Mouse (Mus musculus): Measurements from ENCODE around the gene Fbxo31.

Gene Fbxo31

DNA sequence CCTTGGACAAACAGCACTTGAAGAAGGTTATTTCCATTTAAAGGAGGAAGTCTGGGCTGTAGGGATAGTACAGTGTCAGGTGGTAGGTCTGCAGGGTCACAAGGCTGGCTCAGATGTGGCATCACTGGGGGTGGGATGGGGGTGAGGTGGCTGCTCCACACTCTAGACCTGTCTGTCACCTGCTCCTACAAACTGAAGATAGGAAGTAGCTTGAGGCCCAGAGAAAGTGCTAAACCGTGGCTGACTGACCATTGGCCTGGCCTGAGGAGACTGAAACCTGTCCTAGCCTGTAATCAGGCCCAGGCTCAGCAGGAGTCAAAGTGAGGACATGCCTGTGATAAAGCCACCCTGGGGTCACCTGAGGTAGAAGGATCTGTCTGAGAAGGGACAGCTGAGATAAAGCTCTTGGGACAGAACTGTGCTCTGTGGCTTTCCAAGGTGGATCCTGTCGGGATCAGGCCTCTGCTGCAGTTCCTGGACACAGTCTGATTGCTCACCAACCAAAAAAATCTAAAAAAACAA is 10.7 kb upstream of the Fbxo31 start:
- no peak for DNase-seq (ENCODE audit: low read depth)

DNA sequence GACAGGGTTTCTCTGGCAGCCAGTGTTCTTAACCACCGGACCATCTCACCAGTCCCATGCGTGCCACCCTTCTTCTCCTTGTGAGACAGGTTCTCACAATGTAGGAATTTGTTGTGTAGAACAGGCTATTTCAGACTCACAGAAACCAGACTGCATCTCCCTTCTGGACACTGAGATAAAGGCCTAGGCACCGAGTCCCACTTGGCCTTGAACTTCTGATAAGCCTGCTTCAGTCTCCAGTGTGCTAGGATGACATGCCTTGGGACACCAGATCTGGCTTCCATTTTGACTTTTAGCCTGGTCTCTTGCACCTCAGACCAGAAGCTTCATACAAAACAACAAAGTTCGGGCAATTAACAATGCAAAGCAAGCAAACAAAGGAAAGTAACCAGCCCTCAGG is 10.1 kb upstream of the Fbxo31 start:
- no peak for DNase-seq (ENCODE audit: low read depth)

DNA sequence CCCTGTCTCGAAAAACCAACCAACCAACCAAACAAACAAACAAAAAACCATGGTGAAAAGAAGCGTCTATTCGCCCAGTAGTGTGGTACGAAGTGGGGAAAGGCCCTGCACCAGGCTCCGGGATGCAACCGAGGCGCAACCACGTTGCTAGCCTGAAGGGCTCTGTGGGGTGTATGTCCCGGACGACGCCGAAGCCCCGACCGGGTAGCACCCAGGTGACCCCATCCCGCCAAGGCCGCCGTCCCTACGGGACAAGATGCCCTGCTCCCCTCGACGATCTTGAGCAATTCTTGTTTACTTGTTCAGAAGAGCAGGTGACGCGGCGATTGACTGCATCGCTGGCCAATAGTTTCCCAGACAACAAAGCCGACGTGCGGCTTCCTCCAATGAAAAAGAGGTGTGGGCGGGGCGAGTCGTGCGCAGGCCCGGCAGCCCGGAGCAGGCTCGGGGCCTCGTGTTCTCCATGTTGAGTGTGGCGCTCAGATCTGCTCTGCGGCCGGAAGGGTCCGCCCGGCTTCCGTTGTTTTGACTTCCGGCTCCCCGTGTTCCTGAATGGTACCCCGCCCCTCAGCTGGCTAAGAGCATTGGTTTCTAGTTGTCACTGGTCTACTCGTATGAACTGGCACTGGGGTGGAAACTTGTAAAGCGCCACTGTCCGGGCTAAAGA is 6.7 kb upstream of the Fbxo31 start:
- DNase-seq (ENCODE audit: low read depth): peak; percentile 100

DNA sequence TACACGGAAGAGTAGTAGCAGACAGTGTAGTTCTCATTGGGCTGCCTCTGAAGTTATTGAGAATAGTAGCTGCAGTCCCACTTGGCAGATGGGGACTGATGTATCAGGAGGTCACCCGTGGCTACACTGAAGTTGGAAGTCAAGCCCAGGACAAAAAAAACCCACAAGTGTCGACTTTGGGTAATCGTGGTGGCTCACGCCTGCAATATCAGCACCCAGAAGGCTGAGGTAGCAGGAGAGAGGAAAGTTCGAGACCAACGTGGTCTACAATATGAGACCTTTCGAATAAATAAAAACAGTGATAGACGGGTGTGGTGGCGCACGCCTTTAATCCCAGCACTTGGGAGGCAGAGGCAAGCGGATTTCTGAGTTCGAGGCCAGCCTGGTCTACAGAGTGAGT is 6.1 kb upstream of the Fbxo31 start:
- no peak for DNase-seq (ENCODE audit: low read depth)

DNA sequence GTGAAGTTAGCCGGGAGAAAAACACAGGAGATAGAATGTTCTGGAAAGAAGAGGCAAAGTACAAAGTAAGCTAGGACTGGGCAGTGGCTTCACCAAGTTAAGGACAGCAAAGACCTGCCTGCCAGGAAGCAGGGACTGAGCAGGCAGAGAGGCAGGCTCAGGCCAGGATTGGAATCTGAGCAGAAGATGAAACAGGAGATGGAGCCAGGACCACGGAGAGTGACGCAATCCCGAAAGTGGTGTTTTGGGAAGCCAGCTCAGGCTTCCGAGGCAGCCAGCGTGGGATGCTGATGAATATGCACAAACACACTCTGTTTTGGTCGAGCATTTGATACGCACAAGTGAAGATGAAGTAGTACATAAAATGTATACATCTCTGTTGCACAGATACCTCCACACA is 5.0 kb upstream of the Fbxo31 start:
- DNase-seq (ENCODE audit: low read depth): peak; percentile 85

DNA sequence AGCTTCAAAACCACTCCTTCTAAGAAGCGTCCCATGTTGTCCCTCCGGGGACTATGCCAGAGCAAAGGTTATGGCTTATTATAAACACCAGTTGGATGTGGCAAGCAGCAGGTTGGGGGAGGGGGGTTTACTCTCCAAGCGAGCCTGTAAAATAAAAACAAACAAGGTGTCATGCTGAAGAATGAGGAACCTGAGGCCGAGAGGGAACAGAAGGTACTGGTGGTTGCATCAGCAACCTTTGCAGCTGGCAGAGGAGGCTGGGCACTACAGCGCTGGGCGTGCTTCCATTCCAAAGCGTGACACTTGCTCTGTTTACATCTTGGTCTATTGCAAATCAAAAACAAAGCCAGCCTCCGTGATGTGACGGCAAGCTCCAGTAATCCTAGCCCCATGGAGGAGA is 1.9 kb upstream of the Fbxo31 start:
- peak; percentile 69 for DNase-seq (ENCODE audit: low read depth)

DNA sequence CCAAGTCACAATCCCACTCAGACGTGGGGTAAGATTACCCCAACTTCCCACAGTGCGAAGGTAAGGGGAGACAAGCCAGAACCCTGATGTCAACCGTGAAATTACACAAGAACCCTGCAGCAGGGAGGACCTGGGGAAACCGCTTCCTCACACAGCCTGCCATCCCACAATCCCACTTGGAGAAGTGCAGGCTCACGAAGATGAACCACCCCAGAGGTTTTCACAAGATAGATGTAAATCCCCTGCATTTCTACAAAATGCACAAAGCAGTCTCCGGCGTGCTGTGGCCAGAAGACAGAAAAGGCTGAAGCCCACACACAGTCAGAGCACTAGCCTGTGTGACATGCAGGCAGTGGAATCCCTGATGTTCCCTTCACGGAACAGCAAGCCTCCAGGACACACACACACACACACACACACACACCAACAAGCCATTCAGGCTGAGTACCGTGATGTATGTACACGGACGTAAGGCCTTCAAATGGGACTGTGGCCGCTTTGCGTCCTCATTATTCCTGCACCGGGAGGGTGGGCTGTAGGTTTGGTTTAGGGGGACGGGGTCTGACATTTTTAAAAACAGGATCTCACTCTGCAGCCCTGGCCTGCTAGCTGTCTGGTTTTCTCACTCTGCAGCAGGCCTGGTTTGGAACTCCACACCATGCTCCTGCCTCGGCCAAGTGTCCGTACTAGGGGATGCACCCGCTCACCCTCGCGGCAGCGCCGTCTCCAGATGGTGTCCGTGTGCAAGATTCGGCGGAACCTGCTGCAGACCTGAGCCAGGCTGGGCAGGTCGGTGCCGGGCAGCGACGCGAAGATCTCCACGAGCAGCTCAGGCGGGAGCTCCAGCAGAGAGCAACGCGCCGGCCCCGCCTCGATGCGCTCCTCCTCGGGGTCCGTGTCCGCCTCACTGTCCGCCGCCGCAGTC is 593 bp downstream of the Fbxo31 start:
- peak; percentile 27 for DNase-seq (ENCODE audit: low read depth)

DNA sequence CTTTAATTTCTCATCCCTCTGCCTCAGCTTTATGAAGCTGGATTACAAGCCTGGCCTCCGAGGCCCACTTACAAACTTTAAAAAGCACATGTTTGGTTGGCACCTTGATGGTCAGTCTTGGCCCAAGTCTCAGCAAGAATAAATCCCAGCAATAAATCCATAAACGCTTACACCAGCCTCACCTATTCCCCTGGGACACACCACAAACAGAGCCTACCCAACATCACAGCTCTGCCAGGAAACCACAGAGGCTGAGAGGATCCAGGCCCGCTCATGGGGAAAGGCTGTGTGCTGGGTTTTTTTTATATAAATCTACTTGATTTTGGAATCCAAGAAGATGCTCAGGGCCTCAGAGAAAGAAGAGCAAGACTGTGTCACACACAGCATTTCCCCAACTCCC is 2.9 kb downstream of the Fbxo31 start:
- peak; percentile 58 for DNase-seq (ENCODE audit: low read depth)

DNA sequence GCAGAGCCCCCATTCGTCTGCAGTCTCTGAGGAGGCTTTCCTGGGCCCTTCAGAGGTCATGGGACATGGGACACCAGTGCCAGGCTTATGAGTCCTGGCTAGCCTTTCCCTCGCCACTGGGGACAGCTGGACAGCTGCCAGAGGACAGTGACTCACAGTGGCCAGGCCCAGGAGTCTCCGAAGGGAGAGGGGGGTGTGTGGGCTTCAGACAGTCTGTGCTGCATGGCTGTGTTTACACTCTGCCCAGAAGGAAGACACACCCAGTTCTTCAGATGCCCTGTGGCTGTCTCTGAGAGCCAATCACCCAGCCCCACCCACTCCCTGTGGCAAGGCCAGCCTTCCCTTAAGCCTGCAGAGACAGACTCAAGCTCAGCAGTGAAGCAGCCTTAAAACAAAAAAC is 5.3 kb downstream of the Fbxo31 start:
- peak; percentile 72 for DNase-seq (ENCODE audit: low read depth)

DNA sequence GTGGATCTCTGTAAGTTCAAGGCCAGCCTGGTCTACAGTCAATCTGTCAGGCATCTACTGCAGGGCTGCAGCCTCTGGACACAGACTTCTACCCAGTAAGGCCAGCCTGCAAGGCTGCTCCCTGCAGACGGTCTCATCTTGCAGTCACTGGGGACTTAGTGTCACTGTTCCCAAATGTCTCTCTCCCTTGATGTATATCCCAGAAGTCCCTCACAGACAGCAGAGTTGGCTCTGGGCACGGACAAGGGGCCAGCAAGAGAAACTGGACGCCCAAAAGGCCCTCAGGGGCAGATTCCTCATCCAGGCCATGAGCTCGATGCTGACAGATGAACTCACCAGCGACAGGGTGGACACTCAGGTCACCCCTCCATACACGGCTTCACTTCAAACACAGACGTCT is 6.5 kb downstream of the Fbxo31 start:
- no peak for DNase-seq (ENCODE audit: low read depth)

DNA sequence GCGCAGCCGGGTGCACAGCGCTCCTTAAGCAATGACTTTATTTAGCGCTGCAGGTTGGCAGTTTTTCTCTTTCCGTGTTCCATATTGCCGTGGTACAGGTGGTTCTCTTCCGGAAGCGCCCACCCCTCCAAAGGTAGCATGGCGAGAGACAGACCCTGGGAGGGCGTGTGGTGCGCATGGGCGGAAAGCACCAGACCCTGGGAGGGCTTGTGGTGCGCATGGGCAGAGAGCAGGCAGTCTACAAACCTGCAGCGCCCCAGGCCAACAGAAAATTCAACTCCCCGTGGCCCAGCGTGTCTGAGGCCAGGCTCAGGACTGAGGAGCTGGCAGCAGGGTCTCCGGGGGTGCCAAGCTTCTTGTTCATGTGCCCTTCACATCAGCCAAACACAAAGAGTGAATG is 7.8 kb downstream of the Fbxo31 start:
- DNase-seq (ENCODE audit: low read depth): no peak

DNA sequence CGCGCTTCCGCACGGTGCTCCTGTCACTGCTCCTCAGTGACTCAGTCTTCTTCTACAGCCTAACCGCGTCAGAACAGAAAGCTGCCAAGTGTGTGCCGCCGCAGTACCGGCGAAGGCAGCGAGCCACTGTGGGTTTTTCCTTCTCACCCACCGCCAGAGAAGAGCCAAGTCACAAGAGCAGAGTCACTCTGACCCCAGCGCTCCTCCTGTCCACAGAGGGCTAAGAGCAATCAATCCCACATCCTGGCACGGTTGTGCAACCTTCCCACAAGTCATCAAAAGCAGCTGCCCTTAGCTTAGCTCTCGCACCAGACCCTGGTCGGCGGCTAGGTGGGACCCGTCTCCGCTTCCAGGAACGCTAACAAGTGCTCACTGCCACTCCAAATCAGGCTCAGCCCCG is 8.3 kb downstream of the Fbxo31 start:
- DNase-seq (ENCODE audit: low read depth): peak; percentile 16

DNA sequence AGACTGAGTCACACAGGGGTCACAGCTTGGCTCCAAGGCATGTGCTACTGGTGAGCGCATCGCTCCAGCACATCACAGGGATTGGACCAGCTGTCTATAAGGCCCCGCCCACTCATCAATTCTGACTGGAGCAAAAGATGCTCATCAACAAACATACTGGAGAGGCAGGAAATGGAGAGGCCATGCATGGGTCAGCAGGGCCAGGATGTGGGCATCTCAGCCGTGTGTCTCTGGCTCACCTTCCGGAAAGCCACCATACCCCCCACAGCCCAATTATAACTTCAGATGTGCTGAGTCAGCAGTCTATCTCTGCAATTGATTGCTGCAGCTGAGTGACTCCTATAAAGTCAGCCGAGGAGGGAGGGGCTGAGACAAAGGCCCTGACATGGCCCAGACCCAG is 10.3 kb downstream of the Fbxo31 start:
- DNase-seq (ENCODE audit: low read depth): no peak

DNA sequence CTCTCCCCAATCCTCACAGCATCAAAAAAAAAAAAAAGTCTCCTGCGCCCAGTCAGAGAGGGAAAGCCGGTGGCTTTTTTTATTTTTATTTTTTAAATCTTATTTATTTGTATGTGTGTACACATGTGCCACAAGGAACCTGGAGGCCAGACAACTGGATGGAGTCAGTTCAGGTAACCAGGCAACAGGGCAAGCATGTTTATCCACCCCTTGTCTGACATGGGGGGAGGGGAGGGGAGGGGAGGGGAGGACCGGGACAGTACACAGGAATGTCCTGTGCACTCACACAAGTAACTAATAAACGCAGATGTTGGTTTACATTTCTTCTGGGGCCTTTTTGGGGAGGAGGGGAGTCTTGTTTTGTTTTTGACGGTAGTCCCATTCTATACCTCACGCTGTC is 14.9 kb downstream of the Fbxo31 start:
- DNase-seq (ENCODE audit: low read depth): no peak

DNA sequence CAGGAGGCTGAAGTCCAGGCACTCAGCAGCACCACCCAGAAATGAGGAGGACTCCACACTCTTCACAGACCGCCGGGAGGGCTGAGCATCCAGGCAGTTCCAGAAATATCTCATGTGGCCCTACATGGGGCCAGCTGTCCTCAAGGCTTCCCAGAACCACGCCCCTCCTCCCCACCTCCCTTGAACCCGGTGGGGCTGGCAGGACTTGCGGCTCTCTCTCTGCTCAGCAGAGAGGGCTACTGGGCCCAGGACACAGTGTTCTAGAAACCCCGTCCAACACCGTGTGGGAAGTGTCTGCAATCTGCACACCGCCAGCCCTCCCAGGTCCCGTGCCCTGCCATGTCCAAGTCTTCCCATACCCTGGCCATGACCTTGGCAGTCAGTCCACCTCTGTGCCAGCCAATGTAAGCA is 15.7 kb downstream of the Fbxo31 start:
- DNase-seq (ENCODE audit: low read depth): no peak

DNA sequence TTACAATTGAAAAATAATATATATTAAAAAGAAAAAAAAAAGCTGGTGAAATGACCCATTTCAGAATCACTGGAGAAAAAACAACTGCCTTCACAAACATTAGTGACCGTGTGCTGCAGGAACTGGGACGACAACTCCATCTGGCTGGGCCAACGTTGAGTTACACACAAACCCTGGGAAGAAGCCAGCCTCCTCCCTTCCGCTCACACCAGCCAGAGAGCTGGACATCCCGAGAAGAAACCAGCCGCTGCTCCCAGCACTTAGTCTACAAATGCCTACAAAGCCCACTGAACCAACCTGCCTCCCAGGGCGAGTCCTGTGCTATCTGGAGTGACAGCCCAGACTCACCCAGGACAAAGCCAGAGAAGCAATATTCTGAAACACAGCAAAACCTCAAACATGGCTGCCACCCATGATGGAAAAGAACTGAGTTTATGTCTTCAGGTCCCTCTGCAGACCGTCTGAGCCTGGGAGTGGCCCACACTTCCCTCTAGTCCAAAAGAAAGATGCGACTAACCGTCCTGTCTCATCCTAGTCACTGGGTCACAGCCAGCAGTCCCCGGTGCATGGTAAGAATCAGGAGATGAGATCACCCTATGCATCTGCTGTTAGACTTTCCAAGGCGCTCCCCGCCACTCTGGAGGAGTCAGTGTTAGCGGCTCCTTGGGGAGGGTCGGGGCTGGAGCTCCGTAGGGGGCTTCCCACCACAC is 16.8 kb downstream of the Fbxo31 start:
- no peak for DNase-seq (ENCODE audit: low read depth)

DNA sequence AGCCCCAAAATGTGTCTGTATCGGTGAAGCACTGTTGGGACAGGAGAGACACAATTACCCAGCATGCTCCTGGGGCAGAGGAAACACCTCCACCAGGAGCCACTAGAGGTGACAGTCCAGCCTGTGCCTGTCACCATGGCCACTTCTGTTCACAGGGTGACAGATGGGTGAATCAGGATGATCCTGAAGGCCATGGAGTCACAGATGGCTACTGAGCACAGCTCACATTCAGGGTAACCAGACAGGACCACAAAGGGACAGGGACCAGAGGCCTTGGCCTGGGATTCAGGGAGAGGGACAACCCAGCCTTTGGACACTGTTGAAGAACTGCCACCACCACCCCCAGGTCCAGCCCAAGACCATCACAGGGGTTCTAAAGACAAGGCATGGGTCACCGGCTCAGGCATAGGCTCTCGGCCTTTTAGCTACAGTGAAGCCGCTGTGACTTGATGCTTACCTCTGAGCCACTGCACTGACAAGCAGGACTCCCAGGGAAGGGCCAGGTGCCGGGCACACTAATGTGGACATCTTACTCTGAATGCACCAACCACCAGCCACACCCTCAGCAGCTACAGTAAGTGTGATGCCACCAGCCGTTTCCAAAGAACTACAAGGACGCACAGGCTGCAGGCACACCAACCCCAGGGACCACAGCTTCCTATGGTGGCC is 18.0 kb downstream of the Fbxo31 start:
- no peak for DNase-seq (ENCODE audit: low read depth)

DNA sequence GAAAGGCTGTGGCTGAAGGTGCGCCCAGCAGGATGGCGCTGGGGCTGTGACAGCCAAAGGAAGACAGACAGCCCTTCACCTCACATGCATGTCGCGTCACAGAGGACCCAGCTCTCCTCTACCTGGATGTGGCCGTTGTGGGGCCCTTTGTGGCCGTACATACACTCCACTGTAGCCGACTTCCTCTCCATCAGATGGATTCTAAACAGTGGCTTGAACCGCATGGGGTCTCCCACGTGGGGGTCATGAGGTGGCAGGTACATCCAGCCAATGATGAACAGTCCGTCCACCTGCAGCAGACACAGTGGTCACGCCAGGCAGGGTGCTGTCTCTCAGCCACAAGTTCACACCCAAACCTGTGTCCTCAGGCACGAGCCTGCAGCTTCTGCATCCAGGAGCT is 18.8 kb downstream of the Fbxo31 start:
- no peak for DNase-seq (ENCODE audit: low read depth)

DNA sequence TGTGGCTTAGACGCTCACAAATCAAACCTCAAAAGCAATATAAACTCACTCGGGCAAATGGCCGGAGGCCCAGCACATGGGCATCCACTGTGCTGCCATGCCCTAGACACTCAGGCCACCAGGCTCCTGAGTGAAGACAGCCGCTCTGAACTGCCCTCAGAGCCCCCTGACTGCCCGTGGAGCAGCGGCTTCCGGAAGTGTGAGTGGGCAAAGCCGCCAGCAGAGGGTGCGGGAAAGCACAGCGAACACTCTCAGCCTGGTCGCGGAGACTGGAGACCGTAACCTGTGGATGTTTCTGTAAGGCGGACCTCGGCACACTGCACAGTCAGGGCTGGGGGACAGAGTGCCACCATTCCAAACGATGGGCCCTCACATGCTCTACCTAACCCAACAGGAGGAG is 20.1 kb downstream of the Fbxo31 start:
- no peak for DNase-seq (ENCODE audit: low read depth)

DNA sequence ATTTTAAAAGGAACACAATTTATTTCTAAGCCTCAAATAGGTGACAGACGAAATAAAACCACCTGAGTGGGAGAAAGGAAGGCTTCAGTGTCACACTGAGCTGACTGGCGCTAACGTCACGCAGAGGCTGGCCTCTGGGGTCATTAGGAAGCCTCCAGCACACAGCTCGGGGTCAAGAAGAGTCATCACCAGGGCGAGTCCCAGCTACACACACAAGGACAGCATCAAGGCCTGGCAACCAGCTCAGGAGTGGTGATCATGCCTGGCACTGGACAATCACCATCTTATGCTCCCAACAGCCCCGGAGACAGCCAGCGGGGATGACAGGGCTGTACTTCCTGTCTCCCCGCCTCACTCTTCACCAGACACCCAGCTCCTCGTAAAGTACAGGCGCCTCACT is 20.9 kb downstream of the Fbxo31 start:
- no peak for DNase-seq (ENCODE audit: low read depth)

DNA sequence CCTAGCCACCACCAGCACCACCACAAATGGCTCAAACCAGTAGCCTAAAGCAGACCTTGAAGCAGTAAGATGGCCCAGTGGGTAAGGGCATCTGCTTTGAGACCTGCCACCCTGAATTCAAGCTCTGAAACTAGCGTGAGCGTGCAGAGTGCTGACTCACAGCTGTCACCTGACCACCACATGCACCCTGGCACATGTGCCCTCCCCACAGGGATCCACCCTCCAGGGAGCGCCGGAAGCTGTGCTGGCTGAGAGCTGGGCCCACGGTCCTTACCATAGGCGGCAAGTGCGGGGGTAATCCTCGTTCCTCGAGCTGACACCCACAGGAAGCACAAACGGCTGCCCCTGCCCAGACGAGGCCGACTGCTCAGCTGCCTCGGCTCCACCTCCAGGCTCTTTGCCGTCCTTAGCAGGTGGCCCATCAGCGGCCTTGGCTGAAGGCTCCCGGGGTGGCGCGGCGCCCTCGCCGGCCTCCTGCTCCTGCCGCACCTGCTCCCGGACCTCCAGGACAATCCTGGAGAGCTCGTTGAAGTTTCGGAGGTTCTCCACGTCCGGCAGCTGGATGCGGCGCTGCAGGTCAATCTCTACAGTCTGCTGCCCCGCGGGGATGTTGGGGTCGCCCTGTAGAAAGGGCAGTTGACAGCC is 24.7 kb downstream of the Fbxo31 start:
- DNase-seq (ENCODE audit: low read depth): no peak

DNA sequence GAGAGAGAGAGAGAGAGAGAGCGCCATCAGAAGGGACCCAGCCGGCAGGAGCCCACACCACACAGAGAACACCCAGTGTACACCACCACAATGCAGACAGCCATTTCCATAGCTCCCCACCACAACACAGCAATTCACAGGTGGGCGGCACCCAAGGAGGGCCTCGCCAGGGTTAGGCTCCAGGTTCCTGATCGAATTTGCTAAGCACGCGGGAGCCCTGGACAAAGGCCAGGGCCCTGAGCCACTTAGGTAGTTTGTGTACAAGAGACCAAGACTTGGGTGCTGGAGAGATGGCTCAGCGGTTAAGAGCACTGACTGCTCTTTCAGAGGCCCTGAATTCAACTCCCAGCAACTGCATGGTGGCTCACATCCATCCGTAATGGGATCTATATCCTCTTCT is 26.1 kb downstream of the Fbxo31 start:
- no peak for DNase-seq (ENCODE audit: low read depth)
